Mouse (Mus musculus) heart, postnatal 0 days (tissue): ENCODE results near the gene Shprh.

Source experiments
- CTCF ChIP-seq: IDR thresholded peaks from 2 replicates; pipeline ENCODE4 v1.5.1; 2016; ENCODE audit warnings: antibody characterized with exemption, control low read depth, low read depth
- EP300 ChIP-seq: IDR thresholded peaks from 2 replicates; pipeline ENCODE4 v1.6.1; 2016; ENCODE audit warnings: antibody characterized with exemption, low read depth

GRCm38 (mm10) chr10:11198346-11198745, 49.1 kb downstream of the Shprh start:
- no peak for TF ChIP-seq EP300
- no peak for TF ChIP-seq CTCF
